Mouse (Mus musculus): ENCODE data around the gene Fam76a.

DNA sequence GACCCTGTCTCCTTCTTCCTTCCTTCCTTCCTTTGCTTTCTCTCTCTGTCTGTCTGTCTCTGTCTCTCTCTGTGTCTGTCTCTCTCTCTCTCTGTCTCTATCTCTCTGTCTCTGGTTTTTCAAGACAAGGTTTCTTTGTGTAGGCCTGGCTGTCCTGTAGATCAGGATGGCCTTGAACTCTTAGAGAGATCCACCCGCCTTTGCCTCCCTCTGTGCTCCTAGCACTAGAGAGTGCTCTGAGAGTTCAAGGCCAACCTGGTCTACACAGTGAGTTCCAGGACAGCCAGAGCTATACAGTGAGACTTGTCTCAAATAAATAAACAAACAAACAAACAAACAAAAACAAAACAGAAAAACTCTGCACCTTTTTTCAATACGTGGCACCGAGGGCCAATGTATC is 41.7 kb upstream of the Fam76a start:
- TF ChIP-seq POLR2A (IDR thresholded peaks at IDR 0.05; ENCODE audit: insufficient read depth, low read depth, low read length) (no peak), CTCF (IDR thresholded peaks at IDR 0.05; ENCODE audit: insufficient read depth, low read depth, low read length) (no peak)
